Mouse (Mus musculus): ENCODE data around the gene Mad1l1. TPM values are rescaled to one million over a fixed set of nuclear protein-coding genes. Genes with fewer than 3 reads are reported as not detected.

Gene Mad1l1
- polyA plus RNA-seq, 1 experiment from 2014 or later, result 42.3 TPM

DNA sequence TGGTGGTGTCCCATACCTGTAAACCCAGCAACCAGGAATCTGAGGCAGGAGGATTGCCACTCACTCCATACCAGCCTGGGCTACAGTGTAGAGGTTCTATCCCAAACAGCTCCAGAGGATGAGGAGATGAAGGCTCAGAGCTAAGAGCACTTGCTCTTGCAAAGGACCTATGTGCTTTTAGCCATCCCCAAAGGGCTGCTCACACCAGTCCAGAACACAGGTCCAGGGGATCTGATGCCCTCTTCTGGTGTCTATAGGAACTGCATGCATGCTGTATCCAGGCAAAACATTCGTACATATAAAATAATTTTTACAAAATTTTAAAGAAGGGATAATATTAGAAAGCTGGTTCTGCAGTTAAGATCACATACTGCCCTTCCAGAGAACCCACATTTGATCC is 15.3 kb upstream of the Mad1l1 start:
- no peak for ATAC-seq (replicated peaks; ENCODE audit: low FRiP score, low TSS enrichment, low read depth)
- Histone ChIP-seq H3K4me3 (ENCODE audit: low read depth, low read length) (no peak overlapping the region), H3K27me3 (replicated peaks; ENCODE audit: control insufficient read depth, insufficient read depth, low read length) (no peaks in the 10 kb centered on the region), H3K9me3 (ENCODE audit: control insufficient read depth, low read length) (no peaks in the 10 kb centered on the region), H3K27ac (ENCODE audit: low read depth) (no peak overlapping the region), H3K4me1 (replicated peaks; ENCODE audit: control insufficient read depth, insufficient read depth, low read length) (no peaks in the 10 kb centered on the region), H3K36me3 (ENCODE audit: control insufficient read depth, insufficient read depth, low read length) (peaks cover 47% of the 10 kb centered on the region), H3K9ac (ENCODE audit: low read length) (no peak overlapping the region), H3K4me2 (ENCODE audit: low read length) (no peak overlapping the region)
- peak; percentile 70 for DNase-seq (ENCODE audit: low spot score)
- WGBS, result 88% methylated on average over 1 of the region's 1 CpGs

DNA sequence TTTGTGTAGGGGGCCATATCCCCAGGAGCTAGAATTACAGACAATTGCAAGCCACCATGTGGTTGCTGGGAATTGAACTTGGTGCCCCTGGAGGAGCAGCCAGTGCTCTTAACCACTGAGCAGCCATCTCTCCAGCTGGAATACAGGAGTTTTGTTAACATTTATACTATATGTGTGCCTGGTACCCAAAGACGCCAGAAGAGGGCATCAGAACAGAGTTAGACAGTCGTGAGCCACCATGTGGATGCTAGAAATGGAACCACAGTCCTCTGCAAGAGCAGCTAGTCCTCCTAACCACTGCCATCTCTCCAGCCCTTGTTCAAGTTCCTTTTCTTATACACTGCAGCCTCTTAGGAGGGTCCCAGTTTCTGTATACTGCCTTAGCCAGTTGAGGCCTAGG is 12.3 kb upstream of the Mad1l1 start:
- DNase-seq (ENCODE audit: low spot score), result no peak
- Histone ChIP-seq H3K9me3 (ENCODE audit: control insufficient read depth, low read length) (no peaks in the 10 kb centered on the region), H3K4me3 (ENCODE audit: low read depth, low read length) (no peak overlapping the region), H3K4me2 (ENCODE audit: low read length) (no peak overlapping the region), H3K9ac (ENCODE audit: low read length) (no peak overlapping the region), H3K27me3 (replicated peaks; ENCODE audit: control insufficient read depth, insufficient read depth, low read length) (no peaks in the 10 kb centered on the region), H3K27ac (ENCODE audit: low read depth) (no peak overlapping the region), H3K36me3 (ENCODE audit: control insufficient read depth, insufficient read depth, low read length) (peaks cover 32% of the 10 kb centered on the region), H3K4me1 (replicated peaks; ENCODE audit: control insufficient read depth, insufficient read depth, low read length) (peaks cover 9% of the 10 kb centered on the region)
- WGBS, result 43% methylated on average over 2 of the region's 2 CpGs
- no peak for ATAC-seq (replicated peaks; ENCODE audit: low FRiP score, low TSS enrichment, low read depth)

DNA sequence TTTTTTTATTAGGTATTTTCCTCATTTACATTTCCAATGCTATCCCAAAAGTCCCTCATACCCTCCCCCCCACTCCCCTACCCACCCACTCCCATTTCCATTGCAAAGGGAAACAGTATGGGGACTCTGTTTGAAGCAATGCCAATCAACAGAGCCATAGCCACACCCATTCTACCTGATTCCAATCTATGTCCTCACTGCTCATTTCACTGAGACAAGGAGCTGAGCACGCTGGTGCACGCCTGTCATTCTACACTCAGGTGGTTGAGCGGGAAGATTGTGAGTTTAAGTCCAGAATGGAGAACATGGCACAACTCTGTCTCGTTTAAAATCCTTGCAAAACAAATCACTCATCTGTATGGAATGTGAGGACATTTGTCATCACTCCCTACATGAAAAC is 11.2 kb upstream of the Mad1l1 start:
- 66% methylated on average over 4 of the region's 4 CpGs for WGBS
- ATAC-seq (replicated peaks; ENCODE audit: low FRiP score, low TSS enrichment, low read depth) (no peak), DNase-seq (ENCODE audit: low spot score) (no peak)
- Histone ChIP-seq H3K27me3 (replicated peaks; ENCODE audit: control insufficient read depth, insufficient read depth, low read length) (no peaks in the 10 kb centered on the region), H3K4me3 (ENCODE audit: low read depth, low read length) (peak overlapping the region; percentile 61), H3K9ac (ENCODE audit: low read length) (no peak overlapping the region), H3K36me3 (ENCODE audit: control insufficient read depth, insufficient read depth, low read length) (peaks cover 32% of the 10 kb centered on the region), H3K9me3 (ENCODE audit: control insufficient read depth, low read length) (no peaks in the 10 kb centered on the region), H3K4me2 (ENCODE audit: low read length) (peak overlapping the region; percentile 93), H3K4me1 (replicated peaks; ENCODE audit: control insufficient read depth, insufficient read depth, low read length) (peaks cover 9% of the 10 kb centered on the region), H3K27ac (ENCODE audit: low read depth) (0 out of 2 replicates have a peak overlapping the region, but pooled peaks have one; percentile 87)

DNA sequence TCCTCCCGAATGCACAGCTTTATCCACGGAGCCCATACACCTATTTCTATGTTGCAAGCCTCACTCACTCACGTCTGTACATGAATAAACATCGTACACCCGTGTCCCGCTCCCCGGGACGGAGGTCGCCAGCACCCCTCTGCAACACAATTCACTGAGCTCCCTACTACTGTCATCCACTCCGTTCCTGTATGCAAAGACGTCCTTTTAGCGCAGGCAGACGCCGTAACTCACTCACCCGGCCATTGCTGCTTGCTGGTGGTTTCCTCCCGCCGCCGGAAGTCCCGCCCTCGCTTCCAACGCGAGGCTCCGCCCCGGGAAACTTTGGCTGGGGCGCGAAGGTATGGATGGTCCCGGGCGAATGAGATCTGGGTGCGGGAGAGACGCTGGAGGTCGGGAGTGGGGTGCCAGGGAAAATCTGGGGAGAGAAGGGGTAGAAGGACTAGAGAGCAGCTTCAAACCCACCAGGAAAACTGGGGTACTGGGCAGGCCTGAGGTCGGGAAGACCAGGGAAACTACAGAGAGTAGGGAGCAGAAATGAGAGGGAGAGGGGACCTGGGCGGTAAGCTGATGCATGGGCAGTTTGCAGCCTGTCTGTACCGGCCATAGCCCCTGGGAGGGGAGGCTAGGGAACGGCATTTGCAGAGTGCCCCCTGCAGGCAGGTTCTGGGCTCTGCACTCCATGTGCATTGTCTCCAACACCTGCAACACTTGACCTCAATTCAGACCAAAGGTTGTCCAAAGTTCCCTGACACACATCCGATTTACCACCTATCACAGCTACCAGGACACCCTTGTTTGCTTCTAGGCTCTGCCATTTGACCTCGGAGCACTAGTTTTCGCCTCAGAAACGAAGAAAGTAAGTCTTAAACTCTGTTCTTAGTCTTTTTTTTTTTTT is 10.5 kb upstream of the Mad1l1 start, which contains the start of gene Mrm2:
Mrm2 (minus strand) TSS at position 284 of the 898 bp plus-strand sequence.
- peak; percentile 72 for ATAC-seq (replicated peaks; ENCODE audit: low FRiP score, low TSS enrichment, low read depth)
- Histone ChIP-seq H3K4me1 (replicated peaks; ENCODE audit: control insufficient read depth, insufficient read depth, low read length) (peaks cover 9% of the 10 kb centered on the region), H3K36me3 (ENCODE audit: control insufficient read depth, insufficient read depth, low read length) (peaks cover 30% of the 10 kb centered on the region), H3K4me2 (ENCODE audit: low read length) (peak within 1 kb of the TSS; percentile 93), H3K4me3 (ENCODE audit: low read depth, low read length) (peak within 1 kb of the TSS; percentile 61), H3K27ac (ENCODE audit: low read depth) (peak within 1 kb of the TSS; percentile 87), H3K9ac (ENCODE audit: low read length) (peak within 1 kb of the TSS; percentile 68), H3K9me3 (ENCODE audit: control insufficient read depth, low read length) (no peaks in the 10 kb centered on the region), H3K27me3 (replicated peaks; ENCODE audit: control insufficient read depth, insufficient read depth, low read length) (no peaks in the 10 kb centered on the region)
- 1% methylated on average over 39 of the region's 39 CpGs for WGBS
- peak; percentile 93 for DNase-seq (ENCODE audit: low spot score)

DNA sequence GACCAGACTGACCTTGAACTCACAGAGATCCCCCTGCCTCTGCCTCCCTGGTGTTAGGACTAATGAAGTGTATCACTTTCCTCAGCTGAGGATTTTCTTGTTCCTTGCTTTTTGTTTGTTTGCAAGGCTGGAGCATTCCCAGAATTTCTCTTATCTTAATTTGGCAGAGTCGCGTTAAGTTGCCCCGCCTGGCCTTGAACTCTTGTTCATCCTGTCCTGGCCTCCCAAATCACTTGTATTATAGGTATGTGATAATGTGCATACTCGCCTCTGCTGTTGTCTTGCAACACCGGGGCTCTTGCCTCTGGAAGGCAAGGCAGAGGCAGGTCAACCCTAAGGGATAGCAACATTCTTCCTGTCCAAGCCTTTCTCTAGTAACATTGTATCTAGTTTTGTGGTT is 2.7 kb upstream of the Mad1l1 start:
- no peak overlapping the region for H3K9ac ChIP-seq (ENCODE audit: low read length)
- 88% methylated on average over 5 of the region's 5 CpGs for WGBS
- no peak overlapping the region for H3K4me3 ChIP-seq (ENCODE audit: low read depth, low read length)
- H3K27ac ChIP-seq (ENCODE audit: low read depth), result no peak overlapping the region
- H3K4me2 ChIP-seq (ENCODE audit: low read length), result no peak overlapping the region
- H3K27me3 ChIP-seq (replicated peaks; ENCODE audit: control insufficient read depth, insufficient read depth, low read length), result no peaks in the 10 kb centered on the region
- peaks cover 8% of the 10 kb centered on the region for H3K4me1 ChIP-seq (replicated peaks; ENCODE audit: control insufficient read depth, insufficient read depth, low read length)
- ATAC-seq (replicated peaks; ENCODE audit: low FRiP score, low TSS enrichment, low read depth) (no peak), DNase-seq (ENCODE audit: low spot score) (no peak)
- H3K9me3 ChIP-seq (ENCODE audit: control insufficient read depth, low read length), result no peaks in the 10 kb centered on the region
- H3K36me3 ChIP-seq (ENCODE audit: control insufficient read depth, insufficient read depth, low read length), result peaks cover 14% of the 10 kb centered on the region; the same call in 1 of the 2 replicates

DNA sequence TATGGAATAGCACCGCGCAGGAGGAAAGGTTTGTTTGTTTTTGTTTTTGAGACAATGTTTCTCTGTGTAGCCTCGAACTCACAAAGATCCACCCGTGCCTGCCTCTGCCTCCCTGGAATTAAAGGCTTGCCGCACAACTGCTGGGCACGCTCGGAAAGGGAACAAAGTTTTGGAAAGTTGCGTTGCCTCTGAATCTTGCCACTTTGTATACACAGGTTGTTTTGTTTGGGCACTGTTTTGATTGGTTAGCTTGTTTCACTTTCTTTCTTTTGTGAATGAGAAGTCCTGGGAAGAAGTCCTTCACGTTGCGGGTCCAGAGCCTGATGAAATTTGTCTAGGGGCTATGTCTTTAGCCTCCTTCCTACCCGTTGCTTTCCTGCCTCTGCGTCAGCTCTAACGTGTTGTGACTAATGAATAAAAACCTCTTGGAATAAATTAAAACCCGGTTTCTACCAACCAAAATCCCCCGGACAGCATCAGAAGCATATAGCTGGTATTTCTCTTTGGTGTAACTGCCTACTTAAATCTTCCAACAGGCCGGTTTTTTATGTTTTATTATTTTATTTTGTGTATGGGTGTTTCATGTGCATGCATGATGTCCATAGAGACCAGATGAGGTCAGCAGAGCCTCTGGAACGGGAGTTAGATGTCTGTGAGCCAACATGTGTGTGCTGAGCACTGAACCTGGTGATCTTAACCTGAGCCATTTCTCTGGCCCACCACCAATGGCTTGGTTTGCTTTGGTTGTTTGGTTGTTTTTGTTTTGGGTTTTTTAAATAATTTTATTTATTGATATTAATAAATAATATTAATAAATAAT is 614 bp upstream of the Mad1l1 start:
- DNase-seq (ENCODE audit: low spot score) (no peak), ATAC-seq (replicated peaks; ENCODE audit: low FRiP score, low TSS enrichment, low read depth) (peak; percentile 13)
- H3K4me1 ChIP-seq (replicated peaks; ENCODE audit: control insufficient read depth, insufficient read depth, low read length), result peaks cover 8% of the 10 kb centered on the region
- no peaks in the 10 kb centered on the region for H3K9me3 ChIP-seq (ENCODE audit: control insufficient read depth, low read length)
- H3K27ac ChIP-seq (ENCODE audit: low read depth), result peak overlapping the region; percentile 79
- peak overlapping the region; percentile 99 for H3K9ac ChIP-seq (ENCODE audit: low read length)
- WGBS, result 2% methylated on average over 17 of the region's 17 CpGs
- no peaks in the 10 kb centered on the region for H3K27me3 ChIP-seq (replicated peaks; ENCODE audit: control insufficient read depth, insufficient read depth, low read length)
- peak overlapping the region; percentile 88 for H3K4me3 ChIP-seq (ENCODE audit: low read depth, low read length)
- peak overlapping the region; percentile 67 for H3K4me2 ChIP-seq (ENCODE audit: low read length)
- no peaks in the 10 kb centered on the region; the same call in 1 of the 2 replicates for H3K36me3 ChIP-seq (ENCODE audit: control insufficient read depth, insufficient read depth, low read length)

DNA sequence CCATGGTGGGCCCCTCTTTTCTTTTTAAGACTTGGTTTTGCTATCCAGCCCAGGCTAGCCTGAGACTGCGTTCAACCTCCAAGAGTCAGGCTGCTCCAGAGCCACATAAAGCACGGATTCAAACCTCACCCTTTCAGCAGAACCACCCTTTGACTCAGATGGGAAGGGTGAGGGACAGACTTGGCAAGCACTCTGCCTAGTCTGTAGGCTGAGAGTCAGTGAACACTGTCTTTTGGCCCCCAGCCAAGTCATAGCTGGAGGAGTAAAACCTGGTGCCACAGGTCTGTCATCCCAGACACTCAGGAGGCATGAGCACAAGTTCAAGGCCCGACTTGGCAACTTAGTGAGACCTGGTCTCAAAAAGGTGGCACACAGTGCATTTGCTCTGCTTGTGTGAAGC is 4.6 kb downstream of the Mad1l1 start:
- Histone ChIP-seq H3K27me3 (replicated peaks; ENCODE audit: control insufficient read depth, insufficient read depth, low read length) (no peaks in the 10 kb centered on the region), H3K27ac (ENCODE audit: low read depth) (no peak overlapping the region), H3K4me1 (replicated peaks; ENCODE audit: control insufficient read depth, insufficient read depth, low read length) (peaks cover 8% of the 10 kb centered on the region), H3K36me3 (ENCODE audit: control insufficient read depth, insufficient read depth, low read length) (peaks cover 27% of the 10 kb centered on the region), H3K9ac (ENCODE audit: low read length) (no peak overlapping the region), H3K4me2 (ENCODE audit: low read length) (no peak overlapping the region), H3K9me3 (ENCODE audit: control insufficient read depth, low read length) (no peaks in the 10 kb centered on the region), H3K4me3 (ENCODE audit: low read depth, low read length) (no peak overlapping the region)
- DNase-seq (ENCODE audit: low spot score), result no peak
- ATAC-seq (replicated peaks; ENCODE audit: low FRiP score, low TSS enrichment, low read depth), result no peak
- 88% methylated on average over 3 of the region's 3 CpGs for WGBS

DNA sequence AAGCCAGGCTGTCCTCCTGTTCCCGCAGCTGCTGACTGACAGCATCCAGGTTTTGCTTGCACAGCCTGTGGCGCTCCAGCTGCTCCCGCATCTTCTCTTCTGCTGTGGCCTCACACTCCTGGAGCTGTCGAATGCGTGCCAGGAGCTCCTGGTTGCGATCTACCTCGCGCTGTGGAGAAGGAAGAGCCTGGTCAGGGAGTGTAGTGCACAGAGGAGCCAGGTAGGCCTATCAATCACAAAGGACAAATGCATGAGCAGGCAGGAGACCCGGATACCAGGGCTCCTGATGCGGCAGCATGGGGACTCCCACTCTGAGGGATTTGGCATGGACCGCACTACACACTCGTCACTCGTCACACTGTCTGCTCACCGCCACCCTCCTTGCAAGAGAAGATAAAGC is 13.8 kb downstream of the Mad1l1 start:
- Histone ChIP-seq H3K27ac (ENCODE audit: low read depth) (no peak overlapping the region), H3K36me3 (ENCODE audit: control insufficient read depth, insufficient read depth, low read length) (peaks cover 85% of the 10 kb centered on the region), H3K27me3 (replicated peaks; ENCODE audit: control insufficient read depth, insufficient read depth, low read length) (no peaks in the 10 kb centered on the region), H3K9me3 (ENCODE audit: control insufficient read depth, low read length) (no peaks in the 10 kb centered on the region), H3K4me1 (replicated peaks; ENCODE audit: control insufficient read depth, insufficient read depth, low read length) (no peaks in the 10 kb centered on the region), H3K9ac (ENCODE audit: low read length) (no peak overlapping the region), H3K4me2 (ENCODE audit: low read length) (no peak overlapping the region), H3K4me3 (ENCODE audit: low read depth, low read length) (no peak overlapping the region)
- 90% methylated on average over 14 of the region's 14 CpGs for WGBS
- no peak for DNase-seq (ENCODE audit: low spot score)
- ATAC-seq (replicated peaks; ENCODE audit: low FRiP score, low TSS enrichment, low read depth), result no peak

Data from intestine, embryonic 14.5 days (tissue).